Mouse (Mus musculus): Measurements from ENCODE around the gene Cab39l. TPM values are rescaled to one million over a fixed set of nuclear protein-coding genes. Genes with fewer than 3 reads are reported as not detected.

The Cab39l gene
- polyA plus RNA-seq, 1 experiment from 2014 or later: 47.4 TPM

- H3K4me2 ChIP-seq: no peak overlapping the region
- no peaks in the 10 kb centered on the region for H3K9me3 ChIP-seq (ENCODE audit: control insufficient read depth, low read length)
- WGBS: 76% methylated on average over 1 of the region's 1 CpGs
- H3K36me3 ChIP-seq (ENCODE audit: control insufficient read depth, insufficient read depth, low read length): no peaks in the 10 kb centered on the region
- no peaks in the 10 kb centered on the region for H3K4me1 ChIP-seq (replicated peaks; ENCODE audit: control insufficient read depth, insufficient read depth, low read length)
- no peak for DNase-seq (ENCODE audit: low spot score)
- H3K4me3 ChIP-seq (ENCODE audit: low read depth, low read length): no peak overlapping the region
- no peak overlapping the region for H3K9ac ChIP-seq (ENCODE audit: low read depth, low read length)
- H3K27ac ChIP-seq (ENCODE audit: low read depth, low read length): no peak overlapping the region
- no peaks in the 10 kb centered on the region for H3K27me3 ChIP-seq (replicated peaks; ENCODE audit: control insufficient read depth, insufficient read depth, low read length)
- ATAC-seq (replicated peaks; ENCODE audit: low FRiP score): no peak
These were observed 30.0 kb downstream of the Cab39l start for GRCm38 (mm10) chr14:59470781-59471180.

- H3K9me3 ChIP-seq (ENCODE audit: control insufficient read depth, low read length): no peaks in the 10 kb centered on the region
- DNase-seq (ENCODE audit: low spot score): no peak
- no peak overlapping the region for H3K27ac ChIP-seq (ENCODE audit: low read depth, low read length)
- H3K36me3 ChIP-seq (ENCODE audit: control insufficient read depth, insufficient read depth, low read length): no peaks in the 10 kb centered on the region
- H3K27me3 ChIP-seq (replicated peaks; ENCODE audit: control insufficient read depth, insufficient read depth, low read length): no peaks in the 10 kb centered on the region
- H3K9ac ChIP-seq (ENCODE audit: low read depth, low read length): no peak overlapping the region
- WGBS: 52% methylated on average over 6 of the region's 6 CpGs
- H3K4me2 ChIP-seq: no peak overlapping the region
- no peak overlapping the region for H3K4me3 ChIP-seq (ENCODE audit: low read depth, low read length)
- H3K4me1 ChIP-seq (replicated peaks; ENCODE audit: control insufficient read depth, insufficient read depth, low read length): no peaks in the 10 kb centered on the region
- no peak for ATAC-seq (replicated peaks; ENCODE audit: low FRiP score)
These were observed 37.9 kb downstream of the Cab39l start for GRCm38 (mm10) chr14:59478699-59479098.

GRCm38 (mm10) chr14:59485247-59485810, 44.6 kb downstream of the Cab39l start:
- Histone ChIP-seq H3K4me1 (replicated peaks; ENCODE audit: control insufficient read depth, insufficient read depth, low read length) (no peaks in the 10 kb centered on the region), H3K9ac (ENCODE audit: low read depth, low read length) (no peak overlapping the region), H3K27me3 (replicated peaks; ENCODE audit: control insufficient read depth, insufficient read depth, low read length) (no peaks in the 10 kb centered on the region), H3K36me3 (ENCODE audit: control insufficient read depth, insufficient read depth, low read length) (no peaks in the 10 kb centered on the region), H3K9me3 (ENCODE audit: control insufficient read depth, low read length) (no peaks in the 10 kb centered on the region), H3K27ac (ENCODE audit: low read depth, low read length) (no peak overlapping the region), H3K4me3 (ENCODE audit: low read depth, low read length) (no peak overlapping the region), H3K4me2 (no peak overlapping the region)
- DNase-seq (ENCODE audit: low spot score) (no peak), ATAC-seq (replicated peaks; ENCODE audit: low FRiP score) (no peak)
- 89% methylated on average over 4 of the region's 4 CpGs for WGBS

- WGBS: 80% methylated on average over 4 of the region's 4 CpGs
- ATAC-seq (replicated peaks; ENCODE audit: low FRiP score) (no peak), DNase-seq (ENCODE audit: low spot score) (no peak)
- H3K4me3 ChIP-seq (ENCODE audit: low read depth, low read length): no peak overlapping the region
- H3K36me3 ChIP-seq (ENCODE audit: control insufficient read depth, insufficient read depth, low read length): no peaks in the 10 kb centered on the region
- H3K9ac ChIP-seq (ENCODE audit: low read depth, low read length): no peak overlapping the region
- no peaks in the 10 kb centered on the region for H3K4me1 ChIP-seq (replicated peaks; ENCODE audit: control insufficient read depth, insufficient read depth, low read length)
- no peak overlapping the region for H3K4me2 ChIP-seq
- no peaks in the 10 kb centered on the region for H3K27me3 ChIP-seq (replicated peaks; ENCODE audit: control insufficient read depth, insufficient read depth, low read length)
- no peak overlapping the region for H3K27ac ChIP-seq (ENCODE audit: low read depth, low read length)
- no peaks in the 10 kb centered on the region for H3K9me3 ChIP-seq (ENCODE audit: control insufficient read depth, low read length)
These were observed 51.6 kb downstream of the Cab39l start for GRCm38 (mm10) chr14:59492376-59492775.

GRCm38 (mm10) chr14:59497928-59498327, 57.2 kb downstream of the Cab39l start:
- no peaks in the 10 kb centered on the region for H3K4me1 ChIP-seq (replicated peaks; ENCODE audit: control insufficient read depth, insufficient read depth, low read length)
- ATAC-seq (replicated peaks; ENCODE audit: low FRiP score) (no peak), DNase-seq (ENCODE audit: low spot score) (no peak)
- no peak overlapping the region for H3K9ac ChIP-seq (ENCODE audit: low read depth, low read length)
- peaks cover 2% of the 10 kb centered on the region; the same call in 1 of the 2 replicates for H3K36me3 ChIP-seq (ENCODE audit: control insufficient read depth, insufficient read depth, low read length)
- no peak overlapping the region for H3K4me2 ChIP-seq
- H3K9me3 ChIP-seq (ENCODE audit: control insufficient read depth, low read length): no peaks in the 10 kb centered on the region
- H3K27ac ChIP-seq (ENCODE audit: low read depth, low read length): no peak overlapping the region
- no peak overlapping the region for H3K4me3 ChIP-seq (ENCODE audit: low read depth, low read length)
- no peaks in the 10 kb centered on the region for H3K27me3 ChIP-seq (replicated peaks; ENCODE audit: control insufficient read depth, insufficient read depth, low read length)
- WGBS: 91% methylated on average over 5 of the region's 5 CpGs

- no peak overlapping the region for H3K4me3 ChIP-seq (ENCODE audit: low read depth, low read length)
- WGBS: 85% methylated on average over 8 of the region's 8 CpGs
- H3K27ac ChIP-seq (ENCODE audit: low read depth, low read length): no peak overlapping the region
- no peaks in the 10 kb centered on the region for H3K4me1 ChIP-seq (replicated peaks; ENCODE audit: control insufficient read depth, insufficient read depth, low read length)
- no peaks in the 10 kb centered on the region for H3K9me3 ChIP-seq (ENCODE audit: control insufficient read depth, low read length)
- H3K27me3 ChIP-seq (replicated peaks; ENCODE audit: control insufficient read depth, insufficient read depth, low read length): no peaks in the 10 kb centered on the region
- no peak overlapping the region for H3K4me2 ChIP-seq
- ATAC-seq (replicated peaks; ENCODE audit: low FRiP score) (no peak), DNase-seq (ENCODE audit: low spot score) (no peak)
- H3K9ac ChIP-seq (ENCODE audit: low read depth, low read length): no peak overlapping the region
- H3K36me3 ChIP-seq (ENCODE audit: control insufficient read depth, insufficient read depth, low read length): no peaks in the 10 kb centered on the region
These were observed 64.1 kb downstream of the Cab39l start for GRCm38 (mm10) chr14:59504831-59505230.

- no peak overlapping the region for H3K4me3 ChIP-seq (ENCODE audit: low read depth, low read length)
- H3K9ac ChIP-seq (ENCODE audit: low read depth, low read length): no peak overlapping the region
- WGBS: 84% methylated on average over 4 of the region's 4 CpGs
- H3K27ac ChIP-seq (ENCODE audit: low read depth, low read length): no peak overlapping the region
- no peaks in the 10 kb centered on the region for H3K4me1 ChIP-seq (replicated peaks; ENCODE audit: control insufficient read depth, insufficient read depth, low read length)
- DNase-seq (ENCODE audit: low spot score) (no peak), ATAC-seq (replicated peaks; ENCODE audit: low FRiP score) (no peak)
- no peaks in the 10 kb centered on the region for H3K27me3 ChIP-seq (replicated peaks; ENCODE audit: control insufficient read depth, insufficient read depth, low read length)
- no peaks in the 10 kb centered on the region for H3K9me3 ChIP-seq (ENCODE audit: control insufficient read depth, low read length)
- no peak overlapping the region for H3K4me2 ChIP-seq
- H3K36me3 ChIP-seq (ENCODE audit: control insufficient read depth, insufficient read depth, low read length): no peaks in the 10 kb centered on the region
These were observed 65.4 kb downstream of the Cab39l start for GRCm38 (mm10) chr14:59506139-59506538.

- WGBS: 83% methylated on average over 6 of the region's 6 CpGs
- no peak overlapping the region for H3K4me2 ChIP-seq
- H3K4me3 ChIP-seq (ENCODE audit: low read depth, low read length): no peak overlapping the region
- H3K27ac ChIP-seq (ENCODE audit: low read depth, low read length): no peak overlapping the region
- no peak for DNase-seq (ENCODE audit: low spot score)
- no peaks in the 10 kb centered on the region for H3K9me3 ChIP-seq (ENCODE audit: control insufficient read depth, low read length)
- no peak overlapping the region for H3K9ac ChIP-seq (ENCODE audit: low read depth, low read length)
- H3K36me3 ChIP-seq (ENCODE audit: control insufficient read depth, insufficient read depth, low read length): no peaks in the 10 kb centered on the region
- H3K4me1 ChIP-seq (replicated peaks; ENCODE audit: control insufficient read depth, insufficient read depth, low read length): no peaks in the 10 kb centered on the region
- no peak for ATAC-seq (replicated peaks; ENCODE audit: low FRiP score)
- H3K27me3 ChIP-seq (replicated peaks; ENCODE audit: control insufficient read depth, insufficient read depth, low read length): no peaks in the 10 kb centered on the region
These were observed 73.2 kb downstream of the Cab39l start for GRCm38 (mm10) chr14:59513922-59514444.

GRCm38 (mm10) chr14:59525843-59526242, 85.1 kb downstream of the Cab39l start:
- H3K4me2 ChIP-seq: no peak overlapping the region
- H3K27me3 ChIP-seq (replicated peaks; ENCODE audit: control insufficient read depth, insufficient read depth, low read length): no peaks in the 10 kb centered on the region
- no peak overlapping the region for H3K27ac ChIP-seq (ENCODE audit: low read depth, low read length)
- no peaks in the 10 kb centered on the region for H3K36me3 ChIP-seq (ENCODE audit: control insufficient read depth, insufficient read depth, low read length)
- H3K4me1 ChIP-seq (replicated peaks; ENCODE audit: control insufficient read depth, insufficient read depth, low read length): no peaks in the 10 kb centered on the region
- DNase-seq (ENCODE audit: low spot score) (no peak), ATAC-seq (replicated peaks; ENCODE audit: low FRiP score) (no peak)
- 71% methylated on average over 5 of the region's 5 CpGs for WGBS
- no peak overlapping the region for H3K4me3 ChIP-seq (ENCODE audit: low read depth, low read length)
- no peak overlapping the region for H3K9ac ChIP-seq (ENCODE audit: low read depth, low read length)
- no peaks in the 10 kb centered on the region for H3K9me3 ChIP-seq (ENCODE audit: control insufficient read depth, low read length)

Data from liver, embryonic 11.5 days (tissue).